Mouse (Mus musculus) embryonic fibroblast, embryonic 13.5 days (primary cell): ENCODE measurements around the gene Tgfb1i1.

Experiments
- CTCF ChIP-seq: IDR thresholded peaks from 2 replicates; pipeline ENCODE4 v1.5.1; 2011; ENCODE audit warnings: mild to moderate bottlenecking, control low read depth, low read length, moderate library complexity, borderline replicate concordance; ENCODE audit not compliant: insufficient read depth
- POLR2A ChIP-seq: IDR thresholded peaks from 2 replicates; pipeline ENCODE4 v1.6.1; 2011; ENCODE audit warnings: low read depth, mild to moderate bottlenecking, control low read depth, low read length, moderate library complexity

DNA sequence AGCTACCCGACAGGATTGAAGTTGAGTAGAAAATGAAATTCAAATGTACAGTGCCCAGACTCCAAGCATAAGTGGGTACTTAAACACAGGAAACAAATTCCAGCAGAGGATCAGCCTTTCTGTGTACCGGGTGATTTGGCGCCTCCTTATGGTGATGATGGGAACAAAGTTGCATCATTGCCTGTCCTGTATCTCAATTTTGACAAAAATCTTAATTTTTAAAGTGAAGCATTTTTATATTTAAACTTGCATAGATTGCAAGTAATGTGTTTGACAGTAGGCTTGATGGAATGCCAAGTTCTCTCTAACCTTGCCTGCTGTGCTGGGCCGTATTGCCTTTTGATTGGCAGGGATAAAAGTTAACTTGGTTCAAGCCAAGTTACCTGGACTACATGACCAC is 7.6 kb upstream of the Tgfb1i1 start:
- TF ChIP-seq CTCF (no peak), POLR2A (0 out of 2 replicates have a peak, but pooled peaks have one; percentile 7)
